Mouse (Mus musculus) hindbrain, embryonic 14.5 days (tissue): ENCODE results near the gene Ints12. TPM values are rescaled to one million over a fixed set of nuclear protein-coding genes. Genes with fewer than 3 reads are reported as not detected.
A peak's percentile ranks its signal among the peaks of the same experiment; 100 is the strongest.

ENCODE experiments used
- ATAC-seq: fragments of 200-750 bp; cut with Nextera tagmentation; 2 replicates; pipeline ENCODE4 v1.8.0; 2017; ENCODE audit warnings: moderate number of reproducible peaks, mild to moderate bottlenecking, moderate TSS enrichment, moderate library complexity; ENCODE audit not compliant: low FRiP score
- DNase-seq: peaks from one replicate; pipeline ENCODE4 v3.0.0-alpha.2; 2015; ENCODE audit warnings: low spot score
- H3K27ac ChIP-seq: fragments of 300-500 bp; sonication (generic); 2 replicates; pipeline ENCODE4 v1.5.1; 2014; ENCODE audit warnings: mild to moderate bottlenecking, moderate library complexity
- H3K27me3 ChIP-seq: fragments of 300-500 bp; sonication (generic); 2 replicates; pipeline ENCODE4 v1.6.1; 2014; ENCODE audit warnings: mild to moderate bottlenecking, low read length, mixed read lengths; ENCODE audit not compliant: control insufficient read depth, insufficient read depth
- H3K36me3 ChIP-seq: fragments of 300-500 bp; sonication (generic); replicated peaks from 2 replicates; pipeline ENCODE4 v1.6.1; 2014; ENCODE audit not compliant: control insufficient read depth, insufficient read depth
- H3K4me1 ChIP-seq: fragments of 300-500 bp; sonication (generic); replicated peaks from 2 replicates; pipeline ENCODE4 v1.6.1; 2014; ENCODE audit warnings: antibody characterized with exemption, low read length, mixed read lengths; ENCODE audit not compliant: control insufficient read depth, insufficient read depth
- H3K4me2 ChIP-seq: fragments of 300-500 bp; sonication (generic); replicated peaks from 2 replicates; pipeline ENCODE4 v1.6.1; 2014; ENCODE audit warnings: mild to moderate bottlenecking, moderate library complexity
- H3K4me3 ChIP-seq: fragments of 300-500 bp; sonication (generic); replicated peaks from 2 replicates; pipeline ENCODE4 v1.5.1; 2014; ENCODE audit warnings: mild to moderate bottlenecking, low read length
- H3K9ac ChIP-seq: fragments of 300-500 bp; sonication (generic); 2 replicates; pipeline ENCODE4 v1.6.1; 2014
- H3K9me3 ChIP-seq: fragments of 300-500 bp; sonication (generic); 2 replicates; pipeline ENCODE4 v1.6.1; 2016; ENCODE audit warnings: low read length; ENCODE audit not compliant: control insufficient read depth
- WGBS: fragments of 180-500 bp; shearing (Covaris S2); extraction: QIAGEN DNeasy Blood & Tissue Kit; methylation state at CpG from one replicate; pipeline ENCODE4 v1.1.7; 2014; 5-methylcytosine and 5-hydroxymethylcytosine counted together
- polyA plus RNA-seq: library from polyadenylated mRNA; unstranded; fragments of >200 nt; fragmentation: Nextera tagmentation; extraction: Ambion mirVana; gene quantifications from 2 replicates; pipeline ENCODE4 v1.2.1, GENCODE M21; 2014

Ints12 gene
- polyA plus RNA-seq, 1 experiment from 2014 or later = 18.2 TPM

GRCm38 (mm10) chr3:133113281-133113680, 21.6 kb downstream of the Ints12 start:
- no peak overlapping the region for H3K9ac ChIP-seq
- DNase-seq = no peak
- H3K4me3 ChIP-seq = no peak overlapping the region
- no peak for ATAC-seq
- H3K4me2 ChIP-seq = no peak overlapping the region
- 57% methylated on average over 1 of the region's 1 CpGs for WGBS
- no peak overlapping the region for H3K27ac ChIP-seq
- peaks cover 19% of the 10 kb centered on the region for H3K36me3 ChIP-seq
- H3K4me1 ChIP-seq = no peaks in the 10 kb centered on the region
- no peaks in the 10 kb centered on the region for H3K27me3 ChIP-seq
- no peaks in the 10 kb centered on the region for H3K9me3 ChIP-seq

- WGBS = 94% methylated on average over 5 of the region's 5 CpGs
- no peak for ATAC-seq
- no peak overlapping the region for H3K4me3 ChIP-seq
Observed at GRCm38 (mm10) chr3:133131372-133131771, 39.7 kb downstream of the Ints12 start.

GRCm38 (mm10) chr3:133132611-133133010, 41.0 kb downstream of the Ints12 start:
- Histone ChIP-seq H3K4me1 (no peaks in the 10 kb centered on the region), H3K4me2 (no peak overlapping the region), H3K4me3 (no peak overlapping the region), H3K36me3 (no peaks in the 10 kb centered on the region), H3K27ac (no peak overlapping the region), H3K9me3 (no peaks in the 10 kb centered on the region), H3K9ac (no peak overlapping the region), H3K27me3 (no peaks in the 10 kb centered on the region)
- DNase-seq (no peak), ATAC-seq (no peak)
- 60% methylated on average over 8 of the region's 8 CpGs for WGBS

More at GRCm38 (mm10) chr3:133131372-133131771, 39.7 kb downstream of the Ints12 start:
- Histone ChIP-seq H3K9me3 (no peaks in the 10 kb centered on the region), H3K27me3 (no peaks in the 10 kb centered on the region), H3K9ac (no peak overlapping the region), H3K36me3 (no peaks in the 10 kb centered on the region), H3K27ac (no peak overlapping the region), H3K4me1 (no peaks in the 10 kb centered on the region), H3K4me2 (no peak overlapping the region)
- no peak for DNase-seq

GRCm38 (mm10) chr3:133141877-133142276, 50.2 kb downstream of the Ints12 start:
- H3K36me3 ChIP-seq = no peaks in the 10 kb centered on the region
- H3K9ac ChIP-seq = no peak overlapping the region
- WGBS = 90% methylated on average over 6 of the region's 6 CpGs
- no peak for DNase-seq
- H3K27ac ChIP-seq = no peak overlapping the region
- no peaks in the 10 kb centered on the region for H3K27me3 ChIP-seq
- H3K4me3 ChIP-seq = no peak overlapping the region
- no peaks in the 10 kb centered on the region for H3K4me1 ChIP-seq
- H3K9me3 ChIP-seq = no peaks in the 10 kb centered on the region
- no peak for ATAC-seq
- no peak overlapping the region for H3K4me2 ChIP-seq

- 69% methylated on average over 6 of the region's 6 CpGs for WGBS
- no peaks in the 10 kb centered on the region for H3K27me3 ChIP-seq
Observed at GRCm38 (mm10) chr3:133144511-133145147, 53.0 kb downstream of the Ints12 start.

GRCm38 (mm10) chr3:133151629-133152028, 60.0 kb downstream of the Ints12 start:
- Histone ChIP-seq H3K9ac (no peak overlapping the region), H3K4me2 (no peak overlapping the region), H3K27ac (no peak overlapping the region), H3K4me3 (no peak overlapping the region), H3K9me3 (no peaks in the 10 kb centered on the region), H3K4me1 (no peaks in the 10 kb centered on the region), H3K27me3 (no peaks in the 10 kb centered on the region), H3K36me3 (no peaks in the 10 kb centered on the region)
- ATAC-seq = no peak
- 67% methylated on average over 6 of the region's 6 CpGs for WGBS
- DNase-seq = no peak

More at GRCm38 (mm10) chr3:133144511-133145147, 53.0 kb downstream of the Ints12 start:
- Histone ChIP-seq H3K9ac (no peak overlapping the region), H3K4me1 (no peaks in the 10 kb centered on the region), H3K4me3 (no peak overlapping the region), H3K4me2 (no peak overlapping the region), H3K36me3 (no peaks in the 10 kb centered on the region), H3K9me3 (no peaks in the 10 kb centered on the region), H3K27ac (no peak overlapping the region)
- DNase-seq (peak; percentile 29), ATAC-seq (peak; percentile 44; the same call in 1 of the 2 replicates)

GRCm38 (mm10) chr3:133152831-133153230, 61.2 kb downstream of the Ints12 start:
- no peaks in the 10 kb centered on the region for H3K9me3 ChIP-seq
- no peak overlapping the region for H3K9ac ChIP-seq
- no peak for ATAC-seq
- WGBS = 53% methylated on average over 1 of the region's 1 CpGs
- H3K27ac ChIP-seq = no peak overlapping the region
- no peak overlapping the region for H3K4me3 ChIP-seq
- H3K4me2 ChIP-seq = no peak overlapping the region
- no peaks in the 10 kb centered on the region for H3K4me1 ChIP-seq
- DNase-seq = no peak
- H3K27me3 ChIP-seq = no peaks in the 10 kb centered on the region
- H3K36me3 ChIP-seq = no peaks in the 10 kb centered on the region

GRCm38 (mm10) chr3:133153629-133154028, 62.0 kb downstream of the Ints12 start:
- Histone ChIP-seq H3K27ac (no peak overlapping the region), H3K36me3 (no peaks in the 10 kb centered on the region), H3K4me2 (no peak overlapping the region), H3K4me3 (no peak overlapping the region), H3K9me3 (no peaks in the 10 kb centered on the region), H3K4me1 (no peaks in the 10 kb centered on the region), H3K27me3 (no peaks in the 10 kb centered on the region), H3K9ac (no peak overlapping the region)
- ATAC-seq = no peak
- 80% methylated on average over 6 of the region's 6 CpGs for WGBS
- DNase-seq = no peak

GRCm38 (mm10) chr3:133154683-133155082, 63.0 kb downstream of the Ints12 start:
- 55% methylated on average over 8 of the region's 8 CpGs for WGBS
- H3K27ac ChIP-seq = no peak overlapping the region
- H3K27me3 ChIP-seq = no peaks in the 10 kb centered on the region
- H3K9ac ChIP-seq = no peak overlapping the region
- DNase-seq (no peak), ATAC-seq (peak; percentile 66; the same call in 1 of the 2 replicates)
- no peaks in the 10 kb centered on the region for H3K36me3 ChIP-seq
- no peaks in the 10 kb centered on the region for H3K9me3 ChIP-seq
- H3K4me2 ChIP-seq = no peak overlapping the region
- H3K4me1 ChIP-seq = no peaks in the 10 kb centered on the region
- no peak overlapping the region for H3K4me3 ChIP-seq

GRCm38 (mm10) chr3:133158260-133158659, 66.6 kb downstream of the Ints12 start:
- no peak overlapping the region for H3K4me2 ChIP-seq
- no peak overlapping the region for H3K27ac ChIP-seq
- no peaks in the 10 kb centered on the region for H3K27me3 ChIP-seq
- ATAC-seq = no peak
- H3K4me3 ChIP-seq = no peak overlapping the region
- H3K9me3 ChIP-seq = no peaks in the 10 kb centered on the region
- 77% methylated on average over 5 of the region's 5 CpGs for WGBS
- H3K4me1 ChIP-seq = 0 out of 2 replicates have a peak, but pooled peaks cover 7% of the 10 kb centered on the region
- no peak for DNase-seq
- H3K9ac ChIP-seq = no peak overlapping the region
- H3K36me3 ChIP-seq = no peaks in the 10 kb centered on the region
